Mouse (Mus musculus): ENCODE measurements around the gene Ago3. TPM values are rescaled to one million over a fixed set of nuclear protein-coding genes. Genes with fewer than 3 reads are reported as not detected.

Ago3 gene
- total RNA-seq, 1 experiment = 17.8 TPM

- Histone ChIP-seq H3K4me1 (ENCODE audit: control insufficient read depth in 2 of 2, insufficient read depth in 2 of 2, low read length in 2 of 2, poor library complexity in 1 of 2) (peaks cover 2 to 9% of the 10 kb centered on the region in 2 experiments; a peak in 1 of 4 replicates), H3K9me3 (ENCODE audit: control insufficient read depth, insufficient read depth, low read depth, low read length) (no peaks in the 10 kb centered on the region), H3K27ac (ENCODE audit: insufficient read depth, low read depth, low read length, poor library complexity, severe bottlenecking) (no peak overlapping the region), H3K9ac (ENCODE audit: insufficient read depth, low read depth, low read length, poor library complexity, severe bottlenecking) (no peak overlapping the region), H3K4me3 (ENCODE audit: insufficient read depth in 1 of 2, low read depth in 1 of 2, low read length in 2 of 2, poor library complexity in 1 of 2, severe bottlenecking in 1 of 2) (no peak overlapping the region), H3K36me3 (ENCODE audit: control insufficient read depth, insufficient read depth, low read length, poor library complexity, severe bottlenecking) (peaks cover 11% of the 10 kb centered on the region)
- TF ChIP-seq CHD2 (IDR thresholded peaks at IDR 0.05; ENCODE audit: low read depth, low read length) = no peak
- TF ChIP-seq HCFC1 (IDR thresholded peaks at IDR 0.05; ENCODE audit: borderline replicate concordance, insufficient read depth, low read length) = no peak
- no peak for TF ChIP-seq ZC3H11A (IDR thresholded peaks at IDR 0.05; ENCODE audit: borderline replicate concordance, low read depth, low read length)
- TF ChIP-seq ZNF384 (IDR thresholded peaks at IDR 0.05; ENCODE audit: low read depth, low read length) = no peak
- TF ChIP-seq MAFK (IDR thresholded peaks at IDR 0.05; ENCODE audit: insufficient read depth, low read depth, low read length) = no peak
- DNase-seq (ENCODE audit: low read depth, low spot score) = no peak
- in situ Hi-C loops (cut with MboI; ENCODE audit: low sequenced_read_pairs in 2 of 2, unreplicated experiment in 2 of 2) = no loop called here
Measured at GRCm38 (mm10) chr4:126311566-126312200, 117.7 kb downstream of the Ago3 start.

DNA sequence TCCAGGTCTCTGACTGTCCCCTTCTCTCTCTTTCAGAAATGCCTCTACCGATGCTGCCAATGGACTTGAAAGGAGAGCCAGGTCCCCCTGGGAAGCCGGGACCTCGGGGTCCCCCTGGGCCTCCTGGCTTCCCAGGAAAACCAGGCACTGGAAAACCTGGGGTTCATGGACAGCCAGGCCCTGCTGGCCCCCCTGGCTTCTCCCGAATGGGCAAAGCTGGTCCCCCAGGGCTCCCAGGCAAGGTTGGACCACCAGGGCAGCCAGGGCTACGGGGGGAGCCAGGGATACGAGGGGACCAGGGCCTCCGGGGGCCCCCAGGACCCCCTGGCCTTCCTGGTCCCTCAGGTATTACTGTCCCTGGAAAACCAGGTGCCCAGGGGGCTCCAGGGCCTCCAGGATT lies 119.0 kb downstream of the Ago3 start:
- Histone ChIP-seq H3K9me3 (ENCODE audit: control insufficient read depth, insufficient read depth, low read depth, low read length) (no peaks in the 10 kb centered on the region), H3K27ac (ENCODE audit: insufficient read depth, low read depth, low read length, poor library complexity, severe bottlenecking) (no peak overlapping the region), H3K4me3 (ENCODE audit: insufficient read depth in 1 of 2, low read depth in 1 of 2, low read length in 2 of 2, poor library complexity in 1 of 2, severe bottlenecking in 1 of 2) (no peak overlapping the region), H3K36me3 (ENCODE audit: control insufficient read depth, insufficient read depth, low read length, poor library complexity, severe bottlenecking) (no peaks in the 10 kb centered on the region), H3K9ac (ENCODE audit: insufficient read depth, low read depth, low read length, poor library complexity, severe bottlenecking) (no peak overlapping the region), H3K4me1 (ENCODE audit: control insufficient read depth in 2 of 2, insufficient read depth in 2 of 2, low read length in 2 of 2, poor library complexity in 1 of 2) (peaks cover 2 to 11% of the 10 kb centered on the region in 2 experiments; a peak in 1 of 4 replicates)
- TF ChIP-seq HCFC1 (IDR thresholded peaks at IDR 0.05; ENCODE audit: borderline replicate concordance, insufficient read depth, low read length) (no peak), ZC3H11A (IDR thresholded peaks at IDR 0.05; ENCODE audit: borderline replicate concordance, low read depth, low read length) (no peak), MAFK (IDR thresholded peaks at IDR 0.05; ENCODE audit: insufficient read depth, low read depth, low read length) (no peak), ZNF384 (IDR thresholded peaks at IDR 0.05; ENCODE audit: low read depth, low read length) (no peak), CHD2 (IDR thresholded peaks at IDR 0.05; ENCODE audit: low read depth, low read length) (no peak)
- in situ Hi-C loops (cut with MboI; ENCODE audit: low sequenced_read_pairs in 2 of 2, unreplicated experiment in 2 of 2) = no loop called here
- no peak for DNase-seq (ENCODE audit: low read depth, low spot score)

- Histone ChIP-seq H3K4me3 (ENCODE audit: insufficient read depth in 1 of 2, low read depth in 1 of 2, low read length in 2 of 2, poor library complexity in 1 of 2, severe bottlenecking in 1 of 2) (peak overlapping the region; percentile 52 to 63), H3K9ac (ENCODE audit: insufficient read depth, low read depth, low read length, poor library complexity, severe bottlenecking) (no peak overlapping the region)
- in situ Hi-C loops (cut with MboI; ENCODE audit: low sequenced_read_pairs in 2 of 2, unreplicated experiment in 2 of 2) = loop anchor here (5.0 to 10.0 kb wide), 2 partner anchors 85 to 88 kb away; no protein-coding TSS in a partner anchor
Measured at GRCm38 (mm10) chr4:126309922-126310309, 119.4 kb downstream of the Ago3 start.

DNA sequence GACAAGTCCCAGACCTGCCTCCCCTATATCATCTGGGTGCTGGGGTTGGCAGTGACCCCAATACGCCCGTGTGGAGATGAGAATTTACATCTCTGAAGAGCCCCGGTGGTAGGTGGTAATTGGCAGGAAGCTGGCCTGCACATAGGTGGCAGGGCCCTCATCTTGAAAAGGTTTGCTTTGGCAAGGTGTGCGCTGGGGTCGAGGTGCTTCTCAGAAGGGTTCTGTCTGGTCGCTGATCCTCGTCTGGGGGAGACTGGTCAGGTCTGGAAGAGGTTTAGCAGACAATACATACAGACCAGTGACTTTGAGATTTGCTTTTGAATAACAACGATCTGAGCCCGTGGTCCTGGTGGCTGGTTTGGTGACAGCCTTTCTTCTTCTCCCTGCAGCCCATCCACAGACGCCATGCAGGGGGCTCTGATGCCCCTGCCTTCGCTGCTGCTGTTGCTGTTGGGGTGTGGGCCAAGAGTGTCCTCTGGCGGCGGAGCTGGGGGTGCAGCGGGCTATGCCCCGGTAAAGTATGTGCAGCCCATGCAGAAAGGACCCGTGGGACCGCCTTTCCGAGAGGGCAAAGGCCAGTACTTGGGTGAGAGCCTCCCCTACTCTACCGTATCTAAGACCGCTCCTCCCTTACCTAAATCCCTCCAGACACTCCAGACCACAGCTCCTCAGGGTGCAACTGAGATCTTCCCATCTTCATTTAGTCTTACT lies 120.0 kb downstream of the Ago3 start:
- Histone ChIP-seq H3K4me3 (ENCODE audit: insufficient read depth in 1 of 2, low read depth in 1 of 2, low read length in 2 of 2, poor library complexity in 1 of 2, severe bottlenecking in 1 of 2) (peak overlapping the region; percentile 52 to 63), H3K36me3 (ENCODE audit: control insufficient read depth, insufficient read depth, low read length, poor library complexity, severe bottlenecking) (no peaks in the 10 kb centered on the region), H3K9ac (ENCODE audit: insufficient read depth, low read depth, low read length, poor library complexity, severe bottlenecking) (no peak overlapping the region), H3K27ac (ENCODE audit: insufficient read depth, low read depth, low read length, poor library complexity, severe bottlenecking) (no peak overlapping the region), H3K9me3 (ENCODE audit: control insufficient read depth, insufficient read depth, low read depth, low read length) (no peaks in the 10 kb centered on the region), H3K4me1 (ENCODE audit: control insufficient read depth in 2 of 2, insufficient read depth in 2 of 2, low read length in 2 of 2, poor library complexity in 1 of 2) (peaks cover 2 to 11% of the 10 kb centered on the region in 2 experiments; a peak in 1 of 4 replicates)
- in situ Hi-C loops (cut with MboI; ENCODE audit: low sequenced_read_pairs in 2 of 2, unreplicated experiment in 2 of 2) = loop anchor here (5.0 to 10.0 kb wide), 2 partner anchors 85 to 87 kb away; no protein-coding TSS in a partner anchor
- no peak for DNase-seq (ENCODE audit: low read depth, low spot score)
- TF ChIP-seq ZNF384 (IDR thresholded peaks at IDR 0.05; ENCODE audit: low read depth, low read length) = no peak
- no peak for TF ChIP-seq MAFK (IDR thresholded peaks at IDR 0.05; ENCODE audit: insufficient read depth, low read depth, low read length)
- no peak for TF ChIP-seq CHD2 (IDR thresholded peaks at IDR 0.05; ENCODE audit: low read depth, low read length)

More at GRCm38 (mm10) chr4:126309922-126310309, 119.4 kb downstream of the Ago3 start:
- Histone ChIP-seq H3K9me3 (ENCODE audit: control insufficient read depth, insufficient read depth, low read depth, low read length) (no peaks in the 10 kb centered on the region), H3K36me3 (ENCODE audit: control insufficient read depth, insufficient read depth, low read length, poor library complexity, severe bottlenecking) (no peaks in the 10 kb centered on the region), H3K27ac (ENCODE audit: insufficient read depth, low read depth, low read length, poor library complexity, severe bottlenecking) (no peak overlapping the region), H3K4me1 (ENCODE audit: control insufficient read depth in 2 of 2, insufficient read depth in 2 of 2, low read length in 2 of 2, poor library complexity in 1 of 2) (peaks cover 2 to 11% of the 10 kb centered on the region in 2 experiments; a peak in 1 of 4 replicates)
- no peak for TF ChIP-seq CHD2 (IDR thresholded peaks at IDR 0.05; ENCODE audit: low read depth, low read length)
- TF ChIP-seq ZC3H11A (IDR thresholded peaks at IDR 0.05; ENCODE audit: borderline replicate concordance, low read depth, low read length) = peak; percentile 81
- TF ChIP-seq HCFC1 (IDR thresholded peaks at IDR 0.05; ENCODE audit: borderline replicate concordance, insufficient read depth, low read length) = no peak
- no peak for TF ChIP-seq MAFK (IDR thresholded peaks at IDR 0.05; ENCODE audit: insufficient read depth, low read depth, low read length)
- TF ChIP-seq ZNF384 (IDR thresholded peaks at IDR 0.05; ENCODE audit: low read depth, low read length) = no peak
- peak; percentile 95 for DNase-seq (ENCODE audit: low read depth, low spot score)
